Mouse (Mus musculus) adrenal gland, adult 8-10 months (tissue): ENCODE data around the gene Clta. TPM values are rescaled to one million over a fixed set of nuclear protein-coding genes. Genes with fewer than 3 reads are reported as not detected.
"Not testable (repeated sequence)": the region's sequence is repeated elsewhere in the genome, so short reads cannot be mapped to it uniquely, and the experiment has no call there.

ENCODE experiments used
- DNase-seq: peaks from one replicate; pipeline ENCODE4 v3.0.0; 2022
- total RNA-seq, 4 experiments: library from RNA; stranded (reverse); gene quantifications; 2 replicates each; pipeline ENCODE4 v1.2.4; 2022

The Clta gene
- total RNA-seq, 4 experiments from 2014 or later = 165 to 181 (median 177) TPM

DNA sequence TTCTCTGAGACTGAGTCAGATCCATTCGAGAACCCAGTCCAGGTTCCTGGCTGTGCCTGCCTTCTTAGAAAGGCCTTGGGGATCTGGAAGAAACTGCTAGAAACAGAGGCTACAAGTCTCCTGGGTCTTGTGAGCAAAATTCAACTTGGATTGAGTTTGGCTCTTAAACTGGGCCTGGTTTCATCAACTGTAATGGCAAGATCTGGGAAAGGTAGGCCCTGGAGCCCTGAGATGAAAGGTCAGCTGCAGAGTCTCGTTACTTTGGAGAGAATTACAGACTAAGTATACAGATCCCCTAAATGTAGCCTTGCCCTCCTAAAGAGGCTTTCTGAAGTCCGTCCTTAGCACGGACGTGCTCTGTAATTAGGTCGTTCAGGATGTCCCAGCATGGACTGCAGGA, 21.3 kb downstream of the Clta start:
- DNase-seq = no peak

DNA sequence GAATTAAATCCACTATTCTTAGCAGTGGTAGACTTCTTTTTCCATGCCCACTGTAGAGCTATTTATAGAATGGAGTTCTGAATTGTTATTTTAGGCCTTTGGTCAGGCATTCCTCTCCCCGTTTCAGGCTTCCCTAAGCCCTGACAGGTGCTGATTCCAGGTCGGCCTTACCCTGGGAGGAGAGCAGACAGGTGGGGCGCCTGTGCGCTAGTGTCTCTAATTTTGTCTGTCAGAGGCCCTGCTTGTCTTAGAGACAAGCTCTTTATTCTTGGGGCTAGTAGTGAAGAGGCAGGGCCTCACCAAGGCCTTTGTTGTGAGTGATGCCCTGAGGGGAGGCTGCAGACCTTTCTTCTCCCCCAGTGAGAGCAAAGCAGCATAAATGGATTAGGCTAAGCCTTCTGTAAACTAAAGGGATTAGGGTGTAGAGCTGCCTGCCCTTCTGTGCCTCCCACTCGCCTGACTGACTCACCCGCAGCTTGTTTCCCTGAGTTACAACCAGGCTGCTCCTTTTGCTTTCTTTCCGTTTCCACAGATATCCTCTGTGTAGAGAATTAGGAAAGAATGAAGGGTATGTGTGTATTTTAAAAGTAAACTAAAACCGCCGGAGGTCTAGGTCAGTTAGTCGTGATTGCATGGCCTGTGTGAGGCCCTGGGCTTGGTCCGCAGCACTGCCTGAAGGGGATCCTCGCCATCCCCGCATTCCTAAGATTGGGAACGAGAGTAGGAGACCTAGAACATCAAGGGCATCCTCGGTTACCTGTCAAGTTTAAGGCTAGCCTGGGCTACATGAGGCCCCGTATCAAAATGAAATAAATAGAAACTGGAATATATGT, 24.3 kb downstream of the Clta start:
- no peak for DNase-seq

DNA sequence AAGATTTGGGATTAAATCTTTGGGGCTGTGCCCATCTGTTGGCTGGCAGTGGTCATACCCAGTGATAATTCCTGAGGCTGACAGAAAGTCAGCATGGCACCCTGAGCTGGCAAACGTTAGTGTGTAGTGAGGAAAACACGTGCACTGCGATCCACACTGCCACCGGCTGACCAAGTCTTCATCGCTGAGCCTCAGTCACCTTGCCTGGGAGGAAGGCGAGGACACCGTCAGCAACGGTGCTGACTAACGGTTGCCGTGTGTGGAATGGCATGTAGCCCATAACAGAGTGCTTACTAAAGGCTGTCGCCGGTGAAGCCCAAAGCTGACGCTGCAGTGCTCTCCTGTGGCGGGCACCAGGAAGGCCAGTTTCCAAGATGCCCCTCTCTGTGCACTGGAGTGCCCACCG, 25.4 kb downstream of the Clta start:
- no peak for DNase-seq

DNA sequence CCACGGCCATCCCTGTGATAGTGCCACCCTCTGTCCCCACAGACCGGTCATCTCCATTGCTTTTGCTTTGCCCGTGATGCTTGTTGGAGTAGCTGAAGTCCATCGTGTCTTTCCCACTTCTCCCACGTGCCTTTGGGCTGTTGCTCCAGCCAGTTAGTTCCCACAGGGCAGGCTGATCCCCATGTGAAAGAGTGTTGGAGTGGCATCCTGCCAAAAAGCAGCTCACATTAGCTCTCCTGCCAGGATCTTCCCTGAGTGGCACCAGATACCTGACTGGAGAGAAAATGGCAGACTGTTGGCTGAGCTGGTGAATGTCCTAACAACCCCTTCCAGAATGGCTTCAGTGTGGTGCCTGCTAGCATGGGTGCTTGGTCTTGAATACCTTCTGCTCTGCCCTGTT, 27.3 kb downstream of the Clta start:
- DNase-seq = peak; percentile 11

DNA sequence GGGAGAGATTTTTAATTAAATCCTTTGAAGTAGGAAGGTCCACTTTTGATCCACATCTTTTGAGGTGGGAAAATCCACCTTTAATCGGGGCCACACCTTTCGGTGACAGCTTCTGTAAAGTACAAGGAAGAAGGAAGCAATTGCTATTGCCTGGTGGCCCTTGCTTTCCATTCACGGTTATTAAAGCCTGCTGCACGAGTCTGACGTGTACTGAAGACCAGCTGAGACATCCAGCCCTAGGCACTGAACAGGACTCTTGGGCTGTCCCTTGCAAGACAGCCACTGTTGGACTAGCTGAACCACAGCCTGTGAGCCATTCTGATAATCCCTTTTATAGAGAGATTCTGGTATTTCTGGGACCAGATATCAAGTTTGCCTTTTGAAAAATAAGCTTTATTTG, 32.2 kb downstream of the Clta start:
- no peak for DNase-seq

DNA sequence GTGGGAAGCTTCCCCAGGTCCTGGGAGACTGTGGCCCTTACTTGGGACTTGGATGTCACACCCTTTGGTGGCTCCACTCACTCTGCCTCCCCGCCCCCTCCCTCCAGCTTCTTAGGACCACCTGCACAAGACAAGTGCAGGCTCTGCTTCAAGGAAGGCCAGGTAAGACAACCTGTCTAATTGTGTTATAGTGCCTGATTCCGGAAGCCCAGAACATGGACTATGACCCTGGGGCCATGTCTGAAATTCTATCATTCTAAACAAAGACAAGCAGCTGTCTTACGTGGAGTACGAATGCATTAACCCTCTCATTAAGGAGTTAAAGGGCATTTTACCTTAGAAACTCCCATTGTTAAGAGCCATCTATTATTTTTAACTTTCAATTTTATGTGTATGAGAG, 36.5 kb downstream of the Clta start:
- no peak for DNase-seq

DNA sequence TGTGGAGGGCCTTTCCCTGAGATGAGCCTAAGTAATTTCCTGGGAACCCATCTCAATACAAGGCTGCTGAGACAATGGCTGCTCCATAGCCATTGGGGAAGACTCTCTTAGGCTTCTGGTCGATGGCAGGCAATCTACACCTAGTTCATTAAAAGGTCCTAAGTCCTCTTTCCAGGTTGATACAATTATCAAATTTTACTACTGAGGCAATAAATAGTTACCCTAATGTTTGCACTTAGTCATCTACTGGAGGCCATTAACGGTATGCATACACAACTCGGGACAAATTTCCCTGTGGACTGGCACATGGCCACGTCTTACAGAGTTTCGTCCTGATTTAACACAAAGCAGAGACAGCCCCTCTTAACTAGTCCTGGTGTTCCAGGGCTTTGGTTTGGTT, 38.2 kb downstream of the Clta start:
- no peak for DNase-seq

DNA sequence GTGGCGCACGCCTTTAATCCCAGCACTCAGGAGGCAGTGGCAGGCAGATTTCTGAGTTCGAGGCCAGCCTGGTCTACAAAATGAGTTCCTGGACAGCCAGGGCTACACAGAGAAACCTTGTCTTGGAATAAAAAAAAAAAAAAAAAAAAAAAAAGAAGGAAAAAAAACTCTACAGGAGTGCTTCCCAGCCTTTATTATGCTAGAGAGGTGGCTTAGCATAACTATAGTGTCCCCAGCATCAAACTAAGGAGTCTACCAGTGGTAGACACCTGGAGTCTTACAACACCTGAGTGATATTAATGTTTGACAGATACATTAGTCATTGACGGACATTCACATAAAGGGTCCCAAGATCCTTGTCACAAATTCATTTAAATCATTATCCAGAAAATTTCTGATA, 38.9 kb downstream of the Clta start:
- DNase-seq = not testable (repeated sequence)

DNA sequence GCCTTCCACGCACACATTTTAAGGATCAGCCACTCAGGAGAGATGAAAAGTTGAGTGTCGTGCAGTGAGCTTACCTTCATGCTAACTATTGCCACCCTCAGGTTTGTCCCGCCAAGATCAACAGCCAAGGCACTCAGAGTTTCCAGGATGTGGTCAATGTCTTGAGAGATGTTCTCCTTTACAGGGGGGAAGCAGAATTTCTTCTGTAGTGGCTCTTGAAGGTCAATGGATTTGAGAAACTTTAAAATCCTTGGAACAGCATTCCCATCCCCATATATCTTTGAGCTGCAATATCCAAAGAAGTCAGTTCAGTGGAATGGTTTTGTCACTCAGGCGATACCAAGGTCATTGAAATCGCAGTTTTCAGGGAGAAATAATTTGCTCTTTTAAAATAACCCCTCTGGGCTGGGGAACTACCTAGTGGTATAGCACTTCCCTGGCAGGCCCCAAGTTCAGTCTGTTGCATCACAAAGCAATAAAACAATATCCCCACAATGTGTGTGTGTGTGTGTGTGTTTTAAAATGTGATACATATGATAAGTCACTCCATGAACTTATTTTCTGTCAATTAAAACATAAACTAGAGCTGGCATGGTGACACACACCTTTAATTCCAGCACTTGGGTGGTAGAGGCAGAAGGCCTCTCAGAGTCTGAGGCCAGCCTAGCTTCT, 40.6 kb downstream of the Clta start:
- no peak for DNase-seq

DNA sequence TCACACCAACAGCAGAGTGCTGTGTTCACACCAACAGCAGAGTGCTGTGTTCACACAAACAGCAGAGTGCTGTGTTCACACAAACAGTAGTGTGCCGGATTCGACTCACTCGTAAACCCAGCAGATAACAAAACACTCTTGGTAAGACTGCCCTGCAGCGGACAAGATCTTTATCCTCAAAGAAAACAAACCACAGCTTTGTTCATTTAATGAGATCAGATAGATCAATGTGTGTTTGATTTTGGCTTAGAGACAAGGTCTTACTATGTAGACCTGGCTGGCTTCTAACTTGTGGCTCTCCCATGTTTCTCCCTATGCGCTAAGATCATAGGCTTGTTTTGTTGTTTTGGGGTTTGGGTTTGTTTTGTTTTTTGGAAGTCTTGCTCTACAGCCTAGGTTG, 41.8 kb downstream of the Clta start:
- no peak for DNase-seq

DNA sequence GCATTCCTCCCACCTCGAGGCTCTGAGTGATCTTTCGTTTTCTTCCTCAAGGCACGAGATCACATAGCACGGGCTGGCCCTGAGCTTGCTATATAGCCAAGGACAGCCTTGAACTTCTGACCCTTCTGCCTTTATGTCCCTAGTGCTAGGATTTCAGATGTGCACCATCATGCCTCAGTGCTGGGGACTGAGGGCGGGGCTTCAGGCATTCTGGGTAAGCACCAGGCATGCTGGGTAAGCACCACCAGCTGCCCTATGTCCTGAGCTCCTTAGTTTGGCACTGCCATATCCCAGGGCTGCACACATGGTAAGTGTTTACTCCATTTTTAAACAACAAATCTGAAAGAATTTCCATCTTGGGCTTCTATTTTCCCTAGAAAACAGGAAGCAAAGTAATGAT, 45.6 kb downstream of the Clta start:
- no peak for DNase-seq

DNA sequence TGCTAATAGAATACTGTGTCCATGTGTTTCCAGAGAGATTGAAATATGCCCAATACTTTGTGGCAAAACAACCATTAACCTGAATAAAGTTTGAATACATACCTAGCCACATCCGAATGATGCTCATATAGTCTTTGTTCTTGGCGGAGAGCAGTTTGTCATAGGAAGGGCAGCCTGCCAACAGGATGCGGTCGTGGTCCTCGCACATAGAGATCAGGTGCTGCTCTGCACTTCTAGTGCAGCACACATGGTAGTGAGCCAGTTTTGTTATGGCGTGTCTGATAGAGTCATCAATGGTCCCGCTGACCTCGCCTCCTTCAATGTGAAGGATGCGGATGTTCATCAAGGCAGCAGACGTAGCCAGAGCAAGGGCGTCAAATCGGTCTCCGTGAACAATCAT, 55.4 kb downstream of the Clta start:
- DNase-seq = no peak

DNA sequence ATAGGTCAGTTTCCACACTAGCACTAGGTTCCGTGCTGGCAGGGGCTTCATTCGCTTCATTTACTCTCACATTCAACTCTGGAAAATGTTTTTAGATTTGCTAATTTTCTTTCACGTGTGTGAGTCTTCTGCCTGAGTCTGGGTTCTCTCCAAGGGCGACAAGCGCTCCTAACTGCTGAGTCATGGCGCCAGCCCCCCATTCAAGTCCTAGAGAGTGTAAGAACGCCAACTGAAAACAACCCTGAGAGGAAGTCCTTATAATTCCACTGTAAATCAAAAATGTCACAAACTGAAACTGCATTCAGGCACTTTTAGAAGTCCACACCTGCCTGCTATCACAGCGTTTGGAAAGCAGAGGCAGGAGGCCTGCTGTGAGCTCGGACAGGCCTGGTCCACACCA, 57.8 kb downstream of the Clta start:
- peak; percentile 31 for DNase-seq

DNA sequence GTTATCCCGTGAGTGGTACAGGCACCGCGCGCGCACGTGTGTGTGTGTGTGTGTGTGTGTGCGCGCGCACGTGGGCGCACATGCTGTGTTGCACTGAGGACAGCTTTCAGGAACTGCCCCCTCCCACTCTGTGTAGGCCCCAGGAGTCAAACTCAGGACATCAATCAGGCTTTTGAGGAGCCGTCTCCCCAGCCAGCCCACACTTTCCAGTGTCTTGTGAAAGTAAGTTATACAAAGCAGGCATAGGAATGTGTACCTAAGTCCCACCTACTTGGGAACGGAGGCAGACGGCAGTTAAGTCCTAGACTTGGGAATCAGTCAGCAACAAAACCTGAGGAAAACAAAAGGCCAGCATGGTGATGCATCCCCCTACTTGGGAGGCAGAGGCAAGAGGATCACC, 58.6 kb downstream of the Clta start:
- no peak for DNase-seq

DNA sequence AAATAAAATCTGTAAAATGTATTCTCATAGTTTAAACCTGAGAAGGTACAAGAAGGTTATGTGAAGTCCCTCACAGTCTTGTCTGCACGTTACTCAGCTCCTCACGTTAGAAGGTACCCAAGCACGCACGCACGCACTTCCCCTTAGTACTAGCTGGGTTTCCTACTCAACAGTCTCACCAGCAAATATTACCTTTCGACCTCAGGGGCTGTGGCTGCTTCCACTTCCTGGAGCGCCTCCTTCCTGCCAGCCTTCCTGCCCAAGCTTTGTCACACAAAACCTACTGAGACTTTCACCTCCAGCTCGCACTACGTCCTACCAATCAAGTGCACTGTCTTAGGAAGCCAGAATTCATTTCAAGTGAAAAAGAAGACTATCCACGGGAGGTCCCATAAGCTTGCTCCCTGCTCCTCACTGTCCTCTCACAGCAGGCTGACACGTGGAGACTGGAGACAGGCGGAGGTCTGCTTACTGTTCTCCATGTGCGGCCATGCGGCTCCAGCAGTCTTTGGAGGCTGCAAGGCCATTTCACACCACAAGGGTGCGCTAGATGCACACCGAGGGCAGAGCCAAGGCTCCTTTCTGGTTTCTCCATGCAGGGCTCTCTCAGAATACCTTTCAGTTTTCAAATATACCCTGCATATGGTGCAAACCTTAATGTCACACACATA, 61.2 kb downstream of the Clta start:
- peak; percentile 74 for DNase-seq

DNA sequence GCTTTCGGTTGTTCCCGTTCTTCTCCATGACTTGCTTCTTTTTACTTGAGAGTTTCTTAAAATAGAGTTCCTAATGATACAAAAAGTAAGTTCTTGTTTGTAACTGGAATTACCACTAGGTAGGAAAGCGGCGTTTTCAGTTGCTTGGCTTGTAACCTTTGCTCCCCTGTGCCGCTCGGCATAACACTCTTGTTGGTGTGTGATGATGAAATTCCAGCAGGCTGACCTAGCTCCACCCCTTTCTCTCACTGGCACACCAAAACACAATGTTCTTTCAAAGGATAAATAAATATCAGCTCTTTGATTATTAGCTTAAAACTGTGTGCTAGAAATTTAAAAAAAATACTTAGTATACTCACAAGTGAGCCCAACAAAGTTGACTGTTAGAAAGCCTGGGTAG, 62.6 kb downstream of the Clta start:
- DNase-seq = no peak

DNA sequence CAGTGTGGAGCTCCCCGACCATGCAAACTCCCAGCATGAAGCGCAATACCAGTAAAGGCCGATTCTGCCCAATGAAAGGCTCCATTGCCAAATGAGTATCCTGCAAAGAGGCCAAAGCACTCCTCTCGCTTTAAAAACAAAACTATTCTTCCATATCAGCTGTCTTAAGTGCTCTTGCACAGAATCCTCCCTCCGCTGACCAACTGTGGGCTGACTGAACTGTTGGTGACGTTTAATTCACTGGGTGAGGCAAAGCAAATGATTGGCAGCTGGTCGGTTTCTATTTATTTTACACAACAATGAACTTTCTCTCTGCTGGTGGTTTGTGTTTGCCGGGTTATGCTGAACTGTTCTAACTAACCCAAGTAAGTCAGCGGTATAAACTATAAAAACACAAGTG, 64.5 kb downstream of the Clta start:
- no peak for DNase-seq

DNA sequence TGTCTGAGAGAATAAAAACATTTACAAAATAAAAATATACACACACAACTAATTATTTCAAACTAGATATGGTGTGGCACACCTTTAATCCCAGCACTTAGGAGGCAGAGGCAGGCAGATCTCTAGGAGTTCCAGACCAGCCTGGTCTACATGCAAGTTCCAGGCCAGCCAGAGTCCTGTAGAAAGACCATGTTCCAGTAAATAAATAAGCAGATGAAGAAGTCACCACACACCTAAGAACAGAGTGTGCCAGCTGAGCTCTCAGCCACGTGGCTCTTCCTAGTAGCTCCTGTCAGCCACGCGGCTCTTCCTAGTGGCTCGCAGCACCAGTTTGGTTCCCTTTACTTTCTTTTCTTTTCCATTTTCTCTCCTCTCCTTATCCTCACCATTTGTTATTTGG, 65.2 kb downstream of the Clta start:
- DNase-seq = no peak

DNA sequence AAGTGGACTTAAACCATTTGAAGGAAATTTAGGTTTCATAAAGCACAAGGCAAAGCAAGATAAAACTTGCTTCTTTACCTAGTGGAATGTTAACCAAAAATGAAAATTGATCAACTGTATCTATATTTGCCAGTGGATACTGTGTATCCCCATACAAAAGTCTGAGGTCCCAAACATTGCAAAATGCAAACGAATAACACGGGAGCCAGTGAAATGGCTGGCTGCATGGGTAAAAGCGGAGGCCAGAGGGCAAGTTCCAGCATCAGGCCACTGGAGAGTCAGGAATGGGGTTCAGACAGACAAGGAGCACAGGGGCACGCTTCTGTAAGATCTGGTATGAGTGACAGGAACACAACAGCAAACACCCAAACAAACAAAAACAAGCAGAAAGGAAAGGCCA, 66.4 kb downstream of the Clta start:
- DNase-seq = no peak

DNA sequence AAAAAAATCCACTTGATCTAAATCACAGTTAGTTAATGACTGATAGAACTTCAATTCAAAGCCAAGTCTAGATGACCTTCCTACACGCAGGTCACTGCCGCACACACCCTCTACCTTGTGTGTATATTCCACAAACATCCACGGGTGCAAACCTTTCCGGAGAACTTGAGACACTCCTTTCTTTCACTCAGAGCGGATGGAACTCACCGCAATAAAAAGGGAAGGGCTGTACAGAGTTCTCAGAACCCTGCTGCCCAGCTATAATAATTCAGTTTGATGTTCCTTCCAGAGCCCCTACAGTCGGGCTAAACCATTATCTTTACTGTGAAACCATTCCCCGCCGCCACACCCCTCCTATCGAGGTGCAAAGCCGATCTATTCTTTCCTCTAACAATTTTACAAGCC, 67.5 kb downstream of the Clta start:
- DNase-seq = no peak

DNA sequence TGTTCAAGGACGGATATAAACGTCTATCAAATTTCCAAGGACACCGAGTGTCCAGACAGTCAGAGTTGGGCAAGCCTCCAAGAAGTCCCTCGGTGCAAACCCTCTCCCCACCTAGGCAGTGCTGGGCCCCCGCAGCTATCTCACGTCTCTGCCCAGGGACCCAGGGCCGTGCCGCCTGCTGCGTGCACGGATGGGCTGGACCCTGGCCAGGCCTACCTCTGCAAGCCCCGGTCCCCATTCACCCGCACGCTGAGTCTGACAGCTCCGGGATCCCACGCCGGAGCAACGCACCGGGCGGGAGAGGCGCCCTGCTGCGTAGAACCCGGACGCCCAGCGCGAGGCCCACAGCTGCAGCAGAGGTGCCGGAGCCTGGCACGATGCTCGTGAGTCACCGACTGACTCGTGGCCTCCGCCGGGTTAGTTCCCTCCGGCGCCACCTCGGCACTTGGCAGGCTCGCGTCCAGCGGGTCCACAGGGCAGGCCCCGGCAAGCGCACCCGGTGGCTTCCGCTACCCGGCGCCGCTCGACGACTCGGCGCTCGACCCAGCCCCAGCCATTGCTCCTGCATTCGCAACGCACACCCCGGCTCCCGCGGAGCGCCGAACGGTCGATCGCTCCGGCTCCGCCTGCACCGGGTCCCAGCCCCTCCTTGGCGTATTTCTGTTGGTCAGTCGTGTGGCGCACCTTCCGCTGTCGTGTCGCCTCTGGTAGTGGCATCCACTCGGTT, 68.1 kb downstream of the Clta start:
- peak; percentile 90 for DNase-seq

DNA sequence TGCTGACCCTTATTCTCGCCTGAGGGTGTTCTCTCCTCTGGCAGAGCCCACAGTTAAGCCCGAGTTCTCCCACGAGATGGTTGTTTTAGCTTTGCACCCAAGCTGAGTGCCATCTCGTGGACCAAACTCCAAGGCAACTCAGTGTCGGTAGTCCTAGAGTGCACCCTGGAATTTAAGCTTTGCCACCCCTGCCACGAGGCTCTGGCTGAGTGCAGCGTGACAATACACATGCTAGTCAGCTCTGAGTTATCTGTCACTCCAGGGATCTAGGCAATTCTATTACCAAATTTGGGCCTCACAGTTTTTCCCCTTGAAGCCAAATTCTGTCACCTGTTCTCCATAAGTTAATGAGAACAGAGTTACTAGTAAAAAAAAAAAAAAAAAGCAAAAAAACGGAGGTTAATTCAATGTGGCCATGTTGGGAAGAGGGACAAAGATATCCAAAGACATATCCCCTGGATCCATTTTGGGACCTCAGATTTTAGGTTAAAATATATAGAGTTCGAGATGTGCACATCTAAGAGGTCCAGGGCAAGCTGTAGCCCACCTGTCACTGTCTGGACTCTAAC, 68.7 kb downstream of the Clta start:
- DNase-seq = no peak

DNA sequence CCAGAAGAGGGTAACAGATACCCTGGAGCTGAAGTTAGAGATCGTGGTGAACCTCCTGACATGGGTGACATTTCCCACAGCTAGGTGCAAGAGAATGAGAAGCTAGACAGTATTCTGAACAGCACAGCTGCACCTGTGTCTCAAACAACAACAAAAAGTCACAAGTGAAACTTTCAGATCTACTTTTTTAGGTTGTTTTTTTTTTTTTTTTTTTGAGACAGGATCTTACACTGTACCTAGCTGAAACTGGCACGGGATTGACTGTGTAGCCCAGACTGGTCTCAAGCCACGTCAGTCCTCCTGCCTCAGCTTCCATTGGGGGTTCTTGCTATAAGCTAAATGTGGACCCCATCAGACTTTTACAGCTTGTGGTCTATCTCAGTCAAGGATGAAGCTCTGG, 69.5 kb downstream of the Clta start:
- no peak for DNase-seq
